Mouse (Mus musculus): ENCODE measurements at regions not wholly inside any gene's neighbourhood (a gene's known extent, or its start where the extent isn't known, plus 50 kb on each side); places are given as distances from the start of the nearest gene placed in this dataset.

GRCm38 (mm10) chr16:93137249-93137648, 311.3 kb upstream of the Runx1 start:
- TF ChIP-seq ZC3H11A (IDR thresholded peaks at IDR 0.05; ENCODE audit: borderline replicate concordance, low read depth, low read length), result no peak; the same call in 1 of the 2 replicates
- no peak for TF ChIP-seq CHD2 (IDR thresholded peaks at IDR 0.05; ENCODE audit: low read depth, low read length)
